Mouse (Mus musculus): Measurements from ENCODE around the gene Cd244a.

GRCm38 (mm10) chr1:171513234-171513633 lies 45.8 kb upstream of the Cd244a start:
- TF ChIP-seq POLR2AphosphoS2 (IDR thresholded peaks at IDR 0.05; ENCODE audit: low read depth, low read length) (no peak), KAT2A (IDR thresholded peaks at IDR 0.05; ENCODE audit: insufficient replicate concordance, low read length) (no peak), EP300 (IDR thresholded peaks at IDR 0.05; ENCODE audit: low read length) (no peak), CTCF (conservative IDR thresholded peaks at IDR 0.05 in 1 of 2, IDR thresholded peaks at IDR 0.05 in 1 of 2; ENCODE audit: low read depth in 2 of 2, low read length in 2 of 2) (peak in 1 of 2 experiments; percentile 48; a peak in 2 of 4 replicates), JUN (IDR thresholded peaks at IDR 0.05; ENCODE audit: insufficient read depth, low read depth, low read length) (no peak), HCFC1 (IDR thresholded peaks at IDR 0.05; ENCODE audit: low read depth, low read length) (no peak), POLR2A (IDR thresholded peaks at IDR 0.05; ENCODE audit: low read depth, low read length) (no peak), MAX (IDR thresholded peaks at IDR 0.05; ENCODE audit: low read length) (no peak)

Measured in CH12.LX (cell line).